Mouse (Mus musculus) central nervous system, embryonic 11.5 days (tissue): ENCODE measurements around the gene Msmb. TPM values are rescaled to one million over a fixed set of nuclear protein-coding genes. Genes with fewer than 3 reads are reported as not detected.

Source experiments
- polyA plus RNA-seq: library from polyadenylated mRNA; depleted of rRNA; stranded (reverse); fragments of >200 nt; gene quantifications from 2 replicates; pipeline ENCODE4 v1.2.3, GENCODE M21; 2012; rRNA removed

Gene Msmb
- polyA plus RNA-seq, result not detected in 2 replicates

GRCm38 (mm10) chr14:32141723-32142122, at the start of gene Msmb:
Msmb (plus strand) TSS chr14:32142023.

GRCm38 (mm10) chr14:32159690-32160246, 17.9 kb downstream of the Msmb start, which contains the start of gene Ncoa4:
Ncoa4 (plus strand) TSS chr14:32159865.

GRCm38 (mm10) chr14:32201791-32202451, 60.1 kb downstream of the Msmb start, which contains the start of the genes Timm23 and Parg:
Timm23 (minus strand) TSS chr14:32201898.
Parg (plus strand) TSS chr14:32201949.

Other genes with a start within 250 kb of the Msmb start
- gene Galnt15, start 113.0 kb upstream of the Msmb start, polyA plus RNA-seq, result 0.06 and 0.11 TPM in 2 replicates
- gene Oxnad1, start 56.6 kb upstream of the Msmb start, polyA plus RNA-seq, result 21.9 and 26.7 TPM in 2 replicates
- 40.9 and 51.9 TPM in 2 replicates for gene Dph3, start 56.3 kb upstream of the Msmb start, polyA plus RNA-seq
- gene Ncoa4, start 17.8 kb downstream of the Msmb start, polyA plus RNA-seq, result 52.9 and 64.0 TPM in 2 replicates
- 178 and 203 TPM in 2 replicates for gene Timm23, start 59.9 kb downstream of the Msmb start, polyA plus RNA-seq
- 25.8 and 30.6 TPM in 2 replicates for gene Parg, start 59.9 kb downstream of the Msmb start, polyA plus RNA-seq
- gene Ogdhl, start 180.0 kb downstream of the Msmb start, polyA plus RNA-seq, result 13.4 and 17.0 TPM in 2 replicates
- 0.14 TPM in 1 of 2 replicates, not detected in the other for gene 1700024G13Rik, start 246.4 kb downstream of the Msmb start, polyA plus RNA-seq